Mouse (Mus musculus) limb, embryonic 15.5 days (tissue): Measurements from ENCODE around the gene Card9. TPM values are rescaled to one million over a fixed set of nuclear protein-coding genes. Genes with fewer than 3 reads are reported as not detected.

Source experiments
- ATAC-seq: fragments of 200-750 bp; cut with Nextera tagmentation; 2 replicates; pipeline ENCODE4 v1.8.0; 2017; ENCODE audit warnings: low read depth, moderate TSS enrichment; ENCODE audit not compliant: insufficient number of reproducible peaks, low FRiP score, low TSS enrichment
- H3K27ac ChIP-seq: fragments of 300-500 bp; sonication (generic); 2 replicates; pipeline ENCODE4 v1.5.1; 2015; ENCODE audit warnings: moderate library complexity, mild to moderate bottlenecking, inconsistent platforms
- H3K27me3 ChIP-seq: fragments of 300-500 bp; sonication (generic); 2 replicates; pipeline ENCODE4 v1.6.1; 2015; ENCODE audit warnings: inconsistent platforms
- H3K36me3 ChIP-seq: fragments of 300-500 bp; sonication (generic); 2 replicates; pipeline ENCODE4 v1.6.1; 2015; ENCODE audit warnings: inconsistent platforms
- H3K4me1 ChIP-seq: fragments of 300-500 bp; sonication (generic); 2 replicates; pipeline ENCODE4 v1.6.1; 2015; ENCODE audit warnings: inconsistent platforms
- H3K4me2 ChIP-seq: fragments of 300-500 bp; sonication (generic); 2 replicates; pipeline ENCODE4 v1.6.1; 2015; ENCODE audit warnings: mild to moderate bottlenecking, inconsistent platforms
- H3K4me3 ChIP-seq: fragments of 300-500 bp; sonication (generic); 2 replicates; pipeline ENCODE4 v1.5.1; 2015; ENCODE audit warnings: mild to moderate bottlenecking, inconsistent platforms
- H3K9ac ChIP-seq: fragments of 300-500 bp; sonication (generic); 2 replicates; pipeline ENCODE4 v1.6.1; 2015; ENCODE audit warnings: inconsistent platforms
- H3K9me3 ChIP-seq: fragments of 300-500 bp; sonication (generic); 2 replicates; pipeline ENCODE4 v1.6.1; 2016; ENCODE audit warnings: inconsistent platforms
- WGBS: fragments of 180-500 bp; shearing (Covaris S2); methylation state at CpG from one replicate; pipeline ENCODE4 v1.1.7; 2015; 5-methylcytosine and 5-hydroxymethylcytosine counted together
- polyA plus RNA-seq: library from polyadenylated mRNA; unstranded; fragments of >200 nt; fragmentation: Nextera tagmentation; extraction: Ambion mirVana; gene quantifications from 2 replicates; pipeline ENCODE4 v1.2.1, GENCODE M21; 2015

Card9 gene
- polyA plus RNA-seq, 1 experiment from 2014 or later = 1.1 TPM

DNA sequence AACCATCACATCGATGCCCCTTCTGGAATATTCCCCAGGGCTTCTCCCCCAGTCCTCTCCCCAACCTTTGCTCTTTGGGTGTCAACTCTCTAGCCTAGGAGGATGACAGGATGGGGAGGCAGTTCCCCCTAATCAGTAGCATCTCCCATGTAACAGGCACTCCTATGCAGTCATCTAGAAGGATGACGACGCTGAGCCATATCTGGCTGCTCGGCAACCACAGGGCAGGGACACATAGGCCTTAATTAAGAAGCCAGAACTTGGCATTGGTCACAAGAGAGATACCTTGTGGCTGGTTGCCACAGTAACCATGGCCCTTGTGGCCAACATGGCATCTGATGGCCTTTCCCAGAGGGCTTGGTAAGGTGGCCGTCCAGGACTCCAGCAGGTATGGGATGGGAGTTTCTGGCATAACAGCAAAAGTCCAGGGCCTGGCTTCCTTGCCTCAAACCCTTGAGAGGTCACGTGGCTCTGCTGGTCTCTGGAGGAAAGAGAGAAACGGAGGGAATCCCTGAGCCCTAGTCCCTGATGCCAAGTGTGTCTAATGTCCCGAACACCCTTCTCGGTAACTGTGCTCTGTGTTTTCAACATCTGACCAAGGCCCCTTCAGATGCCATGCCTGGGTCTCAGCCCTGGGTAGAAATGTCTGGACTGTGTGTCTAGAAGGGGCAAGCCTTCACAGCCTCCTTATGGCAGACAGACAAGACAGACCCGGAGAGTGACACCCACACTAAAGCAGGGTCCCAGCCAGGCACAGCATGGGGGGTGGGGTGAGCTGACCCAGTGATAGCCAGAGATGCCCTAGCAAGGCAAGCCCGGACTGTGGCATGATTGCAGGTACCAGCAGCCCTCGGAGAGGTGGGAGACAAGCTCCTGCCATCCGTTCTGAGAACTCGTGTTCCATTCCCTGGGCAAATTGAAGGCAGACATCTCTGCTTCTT, 40.2 kb downstream of the Card9 start:
- Histone ChIP-seq H3K27me3 (no peaks in the 10 kb centered on the region), H3K4me2 (no peak overlapping the region), H3K36me3 (peaks cover 35% of the 10 kb centered on the region), H3K9ac (no peak overlapping the region), H3K4me1 (peaks cover 52% of the 10 kb centered on the region), H3K9me3 (no peaks in the 10 kb centered on the region), H3K27ac (no peak overlapping the region), H3K4me3 (no peak overlapping the region)
- 82% methylated on average over 14 of the region's 14 CpGs for WGBS
- ATAC-seq = no peak

DNA sequence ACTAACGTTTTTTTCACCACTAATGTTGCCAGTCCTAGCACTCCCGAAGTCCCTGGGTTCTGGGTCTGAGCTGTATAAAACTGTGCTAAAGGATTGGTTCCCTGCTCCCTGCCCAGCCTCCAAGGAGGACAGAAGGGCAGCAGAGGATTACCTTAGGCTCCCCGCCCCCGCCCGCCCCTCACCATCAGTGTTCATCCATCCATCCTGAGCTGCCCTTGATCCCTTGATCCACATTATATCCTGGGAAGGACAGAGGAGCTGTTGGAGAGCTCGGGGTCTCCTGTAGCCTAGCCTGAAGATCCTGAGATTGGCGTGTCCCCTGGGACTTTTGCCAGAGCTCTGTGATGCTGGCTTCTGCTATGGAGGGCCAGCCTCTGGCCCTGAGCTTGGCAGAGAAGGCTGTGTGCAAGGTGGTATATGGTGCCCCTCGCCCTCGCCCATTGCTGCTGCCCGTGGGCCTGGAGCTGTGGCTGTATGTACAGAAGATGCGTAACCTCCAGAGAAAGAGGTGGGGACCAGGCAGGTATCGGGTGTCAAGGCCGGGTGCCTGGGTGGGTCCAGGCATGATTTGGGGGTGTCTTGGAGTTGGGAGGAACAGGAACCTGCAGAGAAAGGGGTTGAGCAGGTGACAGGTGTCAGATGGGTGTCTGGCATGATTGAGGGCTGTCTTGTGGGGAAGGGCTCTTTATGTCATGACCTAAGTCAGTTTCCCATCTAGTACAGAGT, 41.0 kb downstream of the Card9 start:
- no peak for ATAC-seq
- H3K4me3 ChIP-seq = no peak overlapping the region
- no peaks in the 10 kb centered on the region for H3K9me3 ChIP-seq
- WGBS = 86% methylated on average over 13 of the region's 13 CpGs
- H3K4me1 ChIP-seq = peaks cover 58% of the 10 kb centered on the region
- no peak overlapping the region for H3K9ac ChIP-seq
- H3K27ac ChIP-seq = no peak overlapping the region
- no peak overlapping the region for H3K4me2 ChIP-seq
- no peaks in the 10 kb centered on the region for H3K27me3 ChIP-seq
- peaks cover 27% of the 10 kb centered on the region for H3K36me3 ChIP-seq

DNA sequence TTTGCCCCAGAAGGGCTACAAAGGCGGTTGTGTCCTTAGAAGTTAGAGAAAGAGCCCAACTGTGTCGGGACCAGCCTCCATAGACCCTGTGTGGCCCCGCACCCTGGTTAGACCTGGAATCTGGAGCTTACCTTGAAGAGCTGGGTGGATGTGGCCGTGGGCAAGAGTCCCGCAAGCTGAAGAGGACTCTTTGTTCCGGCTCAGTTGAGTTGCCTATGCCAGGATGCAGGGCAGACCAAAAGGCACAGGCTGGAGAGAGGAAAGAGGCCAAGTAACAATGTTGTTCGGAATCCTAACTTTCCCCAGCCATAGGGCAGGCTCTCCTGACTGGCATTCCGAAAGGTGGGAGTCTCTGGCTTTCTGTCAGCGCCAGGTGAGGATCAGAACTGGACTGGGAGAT, 41.6 kb downstream of the Card9 start:
- peaks cover 21% of the 10 kb centered on the region for H3K36me3 ChIP-seq
- H3K4me1 ChIP-seq = peaks cover 64% of the 10 kb centered on the region
- H3K4me2 ChIP-seq = no peak overlapping the region
- H3K9me3 ChIP-seq = no peaks in the 10 kb centered on the region
- no peak for ATAC-seq
- H3K9ac ChIP-seq = no peak overlapping the region
- H3K27ac ChIP-seq = no peak overlapping the region
- H3K4me3 ChIP-seq = no peak overlapping the region
- WGBS = 84% methylated on average over 9 of the region's 9 CpGs
- no peaks in the 10 kb centered on the region for H3K27me3 ChIP-seq

DNA sequence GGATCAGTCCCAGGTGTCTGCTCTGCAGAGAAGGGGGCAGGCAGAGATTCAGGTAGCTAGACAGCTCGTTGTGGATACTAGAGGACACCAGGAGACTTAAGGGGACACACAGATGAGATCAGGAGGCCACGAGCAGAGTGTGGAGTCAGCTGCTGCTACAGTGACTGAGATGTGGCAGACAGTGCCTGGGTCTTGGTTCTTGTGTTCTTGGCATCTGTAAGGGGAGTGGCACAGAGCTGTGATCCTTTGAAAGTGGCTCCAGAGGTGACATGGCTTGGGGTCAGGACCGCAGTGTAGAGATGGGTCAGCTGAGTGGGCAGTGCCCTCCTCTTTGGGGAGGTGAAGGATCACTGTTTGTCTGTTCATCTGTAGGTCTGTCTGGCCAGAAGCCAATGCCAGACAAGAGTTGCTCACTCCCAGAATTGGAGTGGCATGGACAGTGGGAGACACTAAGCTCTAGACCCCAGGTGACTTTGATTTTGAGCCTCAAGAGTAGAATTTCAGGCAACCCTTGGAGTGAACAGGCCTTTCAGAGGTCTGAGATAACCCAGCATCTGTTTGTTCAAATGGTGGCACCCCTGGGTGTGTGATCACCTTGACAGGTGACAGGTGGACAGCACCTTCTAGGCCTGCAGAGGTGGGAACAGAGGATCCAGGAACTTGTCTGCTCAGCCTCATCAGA, 42.6 kb downstream of the Card9 start:
- ATAC-seq = no peak
- H3K9ac ChIP-seq = no peak overlapping the region
- no peaks in the 10 kb centered on the region for H3K9me3 ChIP-seq
- peaks cover 67% of the 10 kb centered on the region for H3K4me1 ChIP-seq
- no peak overlapping the region for H3K4me3 ChIP-seq
- no peaks in the 10 kb centered on the region for H3K27me3 ChIP-seq
- H3K36me3 ChIP-seq = peaks cover 11% of the 10 kb centered on the region
- H3K27ac ChIP-seq = peak overlapping the region; percentile 94; the same call in 1 of the 2 replicates
- H3K4me2 ChIP-seq = no peak overlapping the region
- WGBS = 88% methylated on average over 3 of the region's 3 CpGs

DNA sequence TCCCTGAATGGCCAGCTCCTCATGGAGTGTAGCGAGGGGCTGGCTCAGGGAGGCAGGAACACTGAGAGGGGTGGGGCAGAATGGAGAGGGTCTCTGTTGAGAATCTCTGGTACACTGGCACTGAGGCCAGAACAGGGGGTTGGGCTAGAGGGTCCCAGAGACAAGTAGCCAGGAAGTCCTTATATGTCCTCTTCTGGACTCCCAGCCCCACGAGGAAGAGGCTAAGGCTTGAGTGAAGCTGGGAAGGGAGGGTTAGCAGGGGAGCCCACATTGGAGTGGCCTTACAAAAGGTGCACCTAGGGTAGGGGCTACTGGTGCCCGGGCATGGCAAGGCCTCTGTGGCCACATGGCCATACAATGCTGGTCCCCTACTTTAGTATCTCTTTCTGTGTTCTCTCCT, 43.3 kb downstream of the Card9 start:
- no peak overlapping the region for H3K9ac ChIP-seq
- no peak for ATAC-seq
- H3K27ac ChIP-seq = peak overlapping the region; percentile 94

DNA sequence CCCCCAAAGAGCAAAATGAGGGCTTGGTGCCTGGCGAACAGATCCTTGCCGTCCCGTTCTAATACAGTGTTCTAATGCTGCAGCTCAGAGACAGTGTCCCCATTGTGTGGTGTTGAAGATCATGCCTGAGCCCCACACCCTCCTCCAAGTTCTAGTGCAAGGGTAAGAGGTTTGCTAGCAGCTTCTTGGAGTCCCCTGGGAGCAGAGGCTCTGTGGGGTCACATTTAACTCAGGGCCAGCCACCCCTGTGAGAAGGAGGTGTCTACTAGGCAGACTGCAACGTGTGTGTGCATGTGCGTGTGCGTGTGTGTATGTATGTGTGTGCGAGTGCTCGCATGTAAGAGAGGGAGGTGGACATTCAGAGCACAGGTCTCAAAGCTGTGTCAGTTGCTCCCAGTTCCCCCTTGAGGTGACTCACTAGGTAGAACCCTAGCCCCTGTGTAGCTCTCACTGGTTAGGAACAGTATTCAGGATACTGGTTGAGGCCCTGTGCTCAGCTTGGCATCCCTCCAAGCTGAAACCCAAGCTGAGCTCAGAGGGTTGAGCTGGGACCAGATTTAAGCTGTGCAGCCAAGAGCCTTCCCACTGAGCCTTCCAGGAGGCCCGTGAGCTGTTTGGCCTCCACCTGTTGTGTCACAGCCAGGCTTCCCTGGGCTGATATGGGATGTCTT, 44.0 kb downstream of the Card9 start:
- H3K4me1 ChIP-seq = peaks cover 72% of the 10 kb centered on the region
- WGBS = 36% methylated on average over 9 of the region's 9 CpGs
- peak overlapping the region; percentile 57 for H3K4me3 ChIP-seq
- H3K36me3 ChIP-seq = no peaks in the 10 kb centered on the region; the same call in 1 of the 2 replicates
- peak overlapping the region; percentile 94 for H3K27ac ChIP-seq
- no peaks in the 10 kb centered on the region for H3K27me3 ChIP-seq
- ATAC-seq = peak; percentile 54
- peak overlapping the region; percentile 76 for H3K4me2 ChIP-seq
- H3K9me3 ChIP-seq = no peaks in the 10 kb centered on the region
- H3K9ac ChIP-seq = peak overlapping the region; percentile 62; the same call in 1 of the 2 replicates

More for the DNA sequence above, 43.3 kb downstream of the Card9 start:
- no peaks in the 10 kb centered on the region for H3K27me3 ChIP-seq
- peaks cover 74% of the 10 kb centered on the region for H3K4me1 ChIP-seq
- H3K36me3 ChIP-seq = peaks cover 4% of the 10 kb centered on the region
- peak overlapping the region; percentile 57 for H3K4me3 ChIP-seq
- no peaks in the 10 kb centered on the region for H3K9me3 ChIP-seq
- H3K4me2 ChIP-seq = peak overlapping the region; percentile 76
- 59% methylated on average over 3 of the region's 3 CpGs for WGBS

DNA sequence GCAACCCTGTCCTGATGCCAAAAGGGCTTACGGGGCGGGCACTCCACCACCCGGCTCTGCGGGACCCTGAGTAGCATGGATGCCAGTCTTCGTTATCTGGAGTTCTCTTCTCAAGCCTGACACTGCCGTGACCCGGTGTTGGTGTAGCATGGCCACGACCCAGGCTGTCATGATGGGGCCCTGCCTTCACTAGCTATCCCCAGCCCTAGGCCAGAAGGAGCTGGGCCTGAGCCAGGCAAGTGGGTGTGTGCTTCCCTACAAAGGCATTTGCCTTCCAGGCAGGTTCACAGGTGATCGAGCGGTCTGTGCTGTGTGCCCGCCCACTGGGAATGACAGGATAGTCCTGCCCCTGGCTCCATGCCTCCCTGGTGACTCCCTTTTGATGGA, 44.8 kb downstream of the Card9 start:
- 0 out of 2 replicates have a peak, but pooled peaks have one; percentile 0 for ATAC-seq
- Histone ChIP-seq H3K9ac (peak overlapping the region; percentile 62), H3K4me2 (peak overlapping the region; percentile 76), H3K4me3 (peak overlapping the region; percentile 57), H3K36me3 (no peaks in the 10 kb centered on the region), H3K4me1 (peaks cover 70% of the 10 kb centered on the region), H3K9me3 (no peaks in the 10 kb centered on the region), H3K27ac (peak overlapping the region; percentile 94), H3K27me3 (no peaks in the 10 kb centered on the region)
- 1% methylated on average over 11 of the region's 11 CpGs for WGBS

DNA sequence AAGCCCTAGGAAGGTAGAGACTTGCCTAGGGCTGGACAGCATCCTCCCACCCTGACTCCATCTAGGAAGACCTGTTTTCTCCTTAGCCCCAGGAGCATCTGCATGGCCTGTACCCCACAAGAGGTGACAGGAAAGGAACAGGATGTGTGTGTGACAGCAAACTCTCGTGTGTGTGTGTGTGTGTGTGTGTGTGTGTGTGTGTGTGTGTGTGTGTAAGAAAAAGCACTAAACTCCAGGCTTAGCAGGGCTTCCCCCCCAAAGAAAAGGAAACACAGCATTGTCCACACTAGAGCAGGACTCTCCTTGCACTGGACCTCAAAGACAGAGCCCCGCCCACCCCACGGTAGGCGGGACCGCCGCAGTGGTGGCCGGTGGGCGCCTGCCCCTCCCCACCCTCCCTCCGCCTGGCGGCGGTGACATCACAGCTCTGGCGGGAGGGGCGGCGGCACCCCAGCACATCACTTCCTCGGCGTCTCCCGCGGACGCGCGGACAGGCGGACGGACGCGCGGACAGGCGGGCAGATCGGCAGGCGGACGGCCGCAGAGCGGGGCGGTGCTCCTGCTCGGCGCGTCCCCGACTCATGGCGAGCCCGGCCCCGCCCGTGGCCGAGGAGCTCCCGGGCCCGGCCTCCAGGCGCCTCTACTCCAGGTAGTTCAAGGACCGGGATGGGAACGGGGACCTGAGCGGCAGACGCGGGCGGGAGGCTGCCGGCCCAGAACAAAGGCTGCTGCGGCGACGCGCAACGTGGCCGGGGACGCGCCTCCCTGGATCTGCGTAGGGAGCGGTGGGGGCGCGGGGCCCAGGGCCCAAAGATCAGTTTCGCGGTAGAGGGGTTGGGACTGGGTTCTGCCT, 45.4 kb downstream of the Card9 start, which contains the start of gene Gpsm1:
Gene Gpsm1, plus strand, starts transcription at position 444 of the 853 bp plus-strand sequence.
- no peaks in the 10 kb centered on the region for H3K36me3 ChIP-seq
- WGBS = 0% methylated on average over 60 of the region's 66 CpGs
- peak within 1 kb of the TSS; percentile 76 for H3K4me2 ChIP-seq
- peaks cover 66% of the 10 kb centered on the region for H3K4me1 ChIP-seq
- H3K4me3 ChIP-seq = peak within 1 kb of the TSS; percentile 57
- no peaks in the 10 kb centered on the region for H3K27me3 ChIP-seq
- ATAC-seq = peak; percentile 74
- peak within 1 kb of the TSS; percentile 94 for H3K27ac ChIP-seq
- no peaks in the 10 kb centered on the region for H3K9me3 ChIP-seq
- H3K9ac ChIP-seq = peak within 1 kb of the TSS; percentile 62

DNA sequence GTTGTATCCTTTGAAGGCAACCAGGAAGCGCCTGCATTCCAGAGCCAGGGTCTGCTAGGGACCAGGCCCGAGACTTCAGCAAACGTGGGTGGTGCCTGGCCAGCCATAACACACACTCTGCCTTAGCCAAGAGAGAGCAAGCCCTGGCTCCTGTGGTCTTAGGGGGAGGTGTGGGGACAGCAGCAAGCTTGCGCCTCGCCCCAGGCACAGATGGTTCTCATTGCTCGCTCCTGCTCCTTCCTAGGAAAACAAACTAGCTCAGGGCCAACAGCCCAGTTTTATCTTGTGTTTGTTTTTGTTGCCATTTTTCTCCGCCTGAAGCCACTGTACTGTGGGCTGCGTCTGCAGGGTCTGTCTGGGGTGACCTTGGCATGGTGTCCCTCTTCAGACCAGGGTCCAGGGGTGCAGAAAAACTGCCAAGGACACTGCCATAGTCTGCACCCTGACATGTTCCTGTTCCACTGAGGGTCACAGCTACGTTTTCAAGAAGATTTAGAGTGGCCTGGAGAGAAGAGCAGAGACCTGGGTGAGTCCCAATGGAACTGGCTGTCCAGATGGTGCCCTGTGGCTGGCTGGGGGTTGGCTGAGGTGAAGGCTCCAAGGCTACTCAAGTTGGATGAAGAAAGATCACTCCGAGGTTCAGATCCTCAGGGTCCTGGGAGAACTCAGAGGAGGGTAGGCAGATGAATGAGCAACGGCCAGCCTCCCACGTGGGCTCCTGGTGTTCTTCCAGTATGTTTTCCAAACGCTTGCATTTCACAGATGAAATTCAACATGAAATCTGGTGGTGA, 46.2 kb downstream of the Card9 start:
- 21% methylated on average over 13 of the region's 13 CpGs for WGBS
- Histone ChIP-seq H3K4me1 (peaks cover 65% of the 10 kb centered on the region), H3K9me3 (no peaks in the 10 kb centered on the region), H3K36me3 (no peaks in the 10 kb centered on the region), H3K27me3 (no peaks in the 10 kb centered on the region), H3K27ac (peak overlapping the region; percentile 94), H3K4me2 (peak overlapping the region; percentile 76), H3K4me3 (peak overlapping the region; percentile 57), H3K9ac (no peak overlapping the region)
- ATAC-seq = peak; percentile 48; the same call in 1 of the 2 replicates

DNA sequence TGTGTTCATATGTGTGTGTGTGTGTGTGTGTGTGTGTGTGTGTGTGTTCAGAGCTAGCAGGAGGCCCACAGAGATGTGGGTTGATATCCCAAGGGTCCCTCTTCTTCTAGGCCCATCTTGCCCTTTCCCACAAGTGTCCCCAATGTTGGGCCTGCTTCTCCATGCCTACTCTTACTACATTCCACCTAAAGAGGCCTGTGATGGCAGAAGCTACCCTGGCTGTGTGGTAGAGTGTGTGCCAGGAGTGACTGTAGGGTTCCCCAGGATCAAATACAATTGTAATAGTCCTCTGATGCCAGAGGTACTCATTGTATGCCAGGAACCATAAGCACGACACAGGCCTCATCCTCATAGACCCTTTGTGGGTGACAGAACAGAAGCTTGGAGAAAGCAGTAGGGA, 47.3 kb downstream of the Card9 start:
- H3K36me3 ChIP-seq = no peaks in the 10 kb centered on the region
- no peaks in the 10 kb centered on the region for H3K27me3 ChIP-seq
- no peak overlapping the region for H3K4me3 ChIP-seq
- WGBS = 88% methylated on average over 1 of the region's 1 CpGs
- H3K9ac ChIP-seq = no peak overlapping the region
- H3K4me2 ChIP-seq = no peak overlapping the region
- no peak for ATAC-seq
- H3K27ac ChIP-seq = peak overlapping the region; percentile 94
- H3K9me3 ChIP-seq = no peaks in the 10 kb centered on the region
- peaks cover 63% of the 10 kb centered on the region for H3K4me1 ChIP-seq
